Mouse (Mus musculus) heart, adult 2 months (tissue): ENCODE measurements around the gene Faap20.

Source experiments
- CTCF ChIP-seq: fragments of 200-600 bp; IDR thresholded peaks from 2 replicates; pipeline ENCODE4 v1.8.1; 2022; ENCODE audit warnings: antibody characterized with exemption, mild to moderate bottlenecking, moderate library complexity
- EP300 ChIP-seq: fragments of 200-500 bp; IDR thresholded peaks from 2 replicates; pipeline ENCODE4 v1.6.1; 2011; ENCODE audit warnings: low read depth, low read length, control low read depth; ENCODE audit not compliant: insufficient read depth
- POLR2A ChIP-seq: fragments of 200-500 bp; IDR thresholded peaks from 2 replicates; pipeline ENCODE4 v1.6.1; 2011; ENCODE audit warnings: mild to moderate bottlenecking, low read depth, low read length, control low read depth; ENCODE audit not compliant: insufficient read depth

GRCm38 (mm10) chr4:155286090-155286489 is 36.5 kb downstream of the Faap20 start:
- TF ChIP-seq CTCF (no peak), EP300 (no peak), POLR2A (no peak)
